Mouse (Mus musculus) kidney, postnatal 0 days (tissue): ENCODE results near the gene Slc5a4a. TPM values are rescaled to one million over a fixed set of nuclear protein-coding genes. Genes with fewer than 3 reads are reported as not detected.

ENCODE experiments used
- ATAC-seq: fragments of 200-750 bp; cut with Nextera tagmentation; replicated peaks from 2 replicates; pipeline ENCODE4 v1.8.0; 2017; ENCODE audit warnings: low read depth, moderate number of reproducible peaks, moderate TSS enrichment, moderate library complexity; ENCODE audit not compliant: low FRiP score
- DNase-seq: peaks from one replicate; pipeline ENCODE4 v3.0.0-alpha.2; 2016; ENCODE audit warnings: low spot score
- H3K27ac ChIP-seq: fragments of 300-500 bp; sonication (generic); 2 replicates; pipeline ENCODE4 v1.5.1; 2014; ENCODE audit warnings: mild to moderate bottlenecking
- H3K27me3 ChIP-seq: fragments of 300-500 bp; sonication (generic); 2 replicates; pipeline ENCODE4 v1.6.1; 2014; ENCODE audit warnings: low read length, mixed read lengths; ENCODE audit not compliant: insufficient read depth
- H3K36me3 ChIP-seq: fragments of 300-500 bp; sonication (generic); 2 replicates; pipeline ENCODE4 v1.6.1; 2014; ENCODE audit warnings: low read length, mixed read lengths; ENCODE audit not compliant: insufficient read depth
- H3K4me1 ChIP-seq: fragments of 300-500 bp; sonication (generic); replicated peaks from 2 replicates; pipeline ENCODE4 v1.6.1; 2014; ENCODE audit warnings: antibody characterized with exemption, low read length, mixed read lengths; ENCODE audit not compliant: insufficient read depth
- H3K4me2 ChIP-seq: fragments of 300-500 bp; sonication (generic); 2 replicates; pipeline ENCODE4 v1.6.1; 2014; ENCODE audit warnings: mild to moderate bottlenecking, low read length, moderate library complexity, mixed read lengths
- H3K4me3 ChIP-seq: fragments of 300-500 bp; sonication (generic); replicated peaks from 2 replicates; pipeline ENCODE4 v1.5.1; 2014; ENCODE audit warnings: low read depth, low read length
- H3K9ac ChIP-seq: fragments of 300-500 bp; sonication (generic); 2 replicates; pipeline ENCODE4 v1.6.1; 2014; ENCODE audit warnings: low read depth, low read length
- H3K9me3 ChIP-seq: fragments of 300-500 bp; sonication (generic); replicated peaks from 2 replicates; pipeline ENCODE4 v1.6.1; 2016; ENCODE audit warnings: low read length, inconsistent platforms, mixed read lengths
- CTCF ChIP-seq: IDR thresholded peaks from 2 replicates; pipeline ENCODE4 v1.5.1; 2016; ENCODE audit warnings: antibody characterized with exemption, low read depth, mild to moderate bottlenecking, moderate library complexity
- WGBS: fragments of 180-500 bp; shearing (Covaris S2); extraction: QIAGEN DNeasy Blood & Tissue Kit; methylation state at CpG from one replicate; pipeline ENCODE4 v1.1.7; 2014; 5-methylcytosine and 5-hydroxymethylcytosine counted together
- polyA plus RNA-seq: library from polyadenylated mRNA; unstranded; fragments of >200 nt; fragmentation: Nextera tagmentation; extraction: Ambion mirVana; gene quantifications from 2 replicates; pipeline ENCODE4 v1.2.1, GENCODE M21; 2015

Slc5a4a gene
- polyA plus RNA-seq, 1 experiment from 2014 or later, result not detected

DNA sequence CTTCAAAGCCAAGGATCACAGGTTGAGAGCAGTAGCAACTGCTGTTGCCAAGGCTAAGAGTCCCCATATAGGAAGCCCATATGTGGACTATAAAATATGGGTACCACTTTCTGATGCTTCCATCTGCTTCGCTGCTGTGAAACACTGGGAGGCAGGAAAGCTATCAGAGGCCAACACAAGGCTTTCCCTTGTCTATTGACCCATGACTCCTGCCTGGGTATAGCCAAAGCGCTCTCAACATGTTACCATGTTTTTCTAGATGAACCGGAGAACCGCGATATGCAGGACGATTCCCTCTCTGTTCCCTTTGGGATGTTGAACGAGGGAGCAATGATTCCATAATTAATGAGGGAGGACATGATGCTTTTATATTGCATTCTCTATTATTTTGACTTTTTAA lies 63.6 kb downstream of the Slc5a4a start:
- WGBS, result 96% methylated on average over 7 of the region's 7 CpGs
- H3K4me1 ChIP-seq, result no peaks in the 10 kb centered on the region

DNA sequence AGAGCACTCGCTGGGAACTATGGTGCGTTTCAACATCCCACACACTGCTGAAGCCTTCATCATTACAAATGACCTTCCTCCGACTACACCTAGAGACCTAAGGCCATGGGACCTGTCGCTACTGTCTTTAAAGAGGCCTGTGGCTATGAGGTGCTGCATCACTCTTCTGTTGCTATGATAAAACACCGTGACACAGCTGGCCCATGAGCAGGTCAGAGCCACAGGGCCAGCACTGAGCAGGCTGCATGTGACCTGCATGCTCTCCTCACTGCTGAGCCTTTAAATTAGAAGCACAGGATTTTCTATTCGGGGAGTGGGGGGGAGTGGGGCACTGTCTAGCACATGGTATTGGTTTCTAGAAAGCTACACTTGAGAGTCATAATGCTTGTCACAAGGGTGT lies 64.9 kb downstream of the Slc5a4a start:
- Histone ChIP-seq H3K4me1 (no peaks in the 10 kb centered on the region), H3K9me3 (no peaks in the 10 kb centered on the region; the same call in 1 of the 2 replicates), H3K9ac (no peak overlapping the region), H3K27me3 (no peaks in the 10 kb centered on the region), H3K36me3 (peaks cover 42% of the 10 kb centered on the region), H3K4me3 (no peak overlapping the region), H3K27ac (no peak overlapping the region), H3K4me2 (no peak overlapping the region)
- DNase-seq, result no peak
- 93% methylated on average over 6 of the region's 6 CpGs for WGBS
- TF ChIP-seq CTCF, result no peak
- ATAC-seq, result no peak

More for the DNA sequence above, 63.6 kb downstream of the Slc5a4a start:
- H3K9me3 ChIP-seq, result no peaks in the 10 kb centered on the region; the same call in 1 of the 2 replicates
- no peak overlapping the region for H3K27ac ChIP-seq
- H3K27me3 ChIP-seq, result no peaks in the 10 kb centered on the region
- DNase-seq (no peak), ATAC-seq (no peak)
- peaks cover 36% of the 10 kb centered on the region for H3K36me3 ChIP-seq
- H3K4me2 ChIP-seq, result no peak overlapping the region
- no peak for TF ChIP-seq CTCF
- no peak overlapping the region for H3K4me3 ChIP-seq
- no peak overlapping the region for H3K9ac ChIP-seq

DNA sequence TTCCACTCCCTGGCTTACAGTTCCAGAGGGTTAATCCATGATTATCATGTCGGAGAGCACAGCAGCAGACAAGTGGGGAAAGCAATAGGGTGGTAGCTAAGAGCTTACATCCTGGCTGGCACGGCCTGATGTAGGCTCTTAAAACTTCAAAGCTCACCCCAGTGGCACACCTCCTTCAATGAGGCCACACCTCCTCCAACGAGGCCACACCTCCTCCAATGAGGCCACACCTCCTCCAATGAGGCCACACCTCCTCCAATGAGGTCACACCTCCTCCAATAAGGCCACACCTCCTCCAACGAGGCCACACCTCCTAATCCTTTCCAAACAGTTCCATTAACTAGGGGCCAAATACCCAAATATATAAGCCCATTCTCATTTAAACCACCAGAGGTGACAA lies 66.9 kb downstream of the Slc5a4a start:
- no peak overlapping the region for H3K4me2 ChIP-seq
- H3K36me3 ChIP-seq, result peaks cover 38% of the 10 kb centered on the region
- no peaks in the 10 kb centered on the region for H3K27me3 ChIP-seq
- WGBS, result 90% methylated on average over 4 of the region's 4 CpGs
- ATAC-seq, result no peak
- H3K9me3 ChIP-seq, result no peaks in the 10 kb centered on the region; the same call in 1 of the 2 replicates
- no peak overlapping the region for H3K4me3 ChIP-seq
- no peaks in the 10 kb centered on the region for H3K4me1 ChIP-seq
- H3K9ac ChIP-seq, result no peak overlapping the region
- DNase-seq, result no peak
- no peak for TF ChIP-seq CTCF
- H3K27ac ChIP-seq, result no peak overlapping the region

DNA sequence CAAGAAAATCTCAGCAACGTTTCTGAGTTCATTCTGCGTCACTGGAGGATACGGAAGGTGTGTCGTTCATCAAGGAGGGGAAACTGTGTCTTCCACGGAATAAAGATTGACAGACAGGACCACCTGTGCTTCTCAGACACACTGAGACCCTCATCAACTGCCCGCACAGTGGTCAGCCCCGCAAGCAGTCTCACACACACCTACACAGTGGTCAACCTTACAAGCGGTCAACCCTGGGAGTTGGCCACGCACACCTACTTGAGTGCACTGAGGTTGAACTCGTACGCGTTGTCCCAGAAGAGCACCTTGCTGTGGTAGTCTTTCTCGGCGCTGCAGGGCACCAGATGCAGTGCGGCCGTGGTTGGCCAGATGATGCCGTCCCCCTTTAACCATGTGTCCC lies 69.8 kb downstream of the Slc5a4a start:
- peaks cover 41% of the 10 kb centered on the region for H3K36me3 ChIP-seq
- WGBS, result 98% methylated on average over 17 of the region's 17 CpGs
- no peak overlapping the region for H3K4me2 ChIP-seq
- no peaks in the 10 kb centered on the region; the same call in 1 of the 2 replicates for H3K9me3 ChIP-seq
- no peaks in the 10 kb centered on the region for H3K4me1 ChIP-seq
- ATAC-seq (no peak), DNase-seq (no peak)
- H3K4me3 ChIP-seq, result no peak overlapping the region
- TF ChIP-seq CTCF, result no peak
- no peak overlapping the region for H3K9ac ChIP-seq
- H3K27ac ChIP-seq, result no peak overlapping the region
- no peaks in the 10 kb centered on the region for H3K27me3 ChIP-seq

DNA sequence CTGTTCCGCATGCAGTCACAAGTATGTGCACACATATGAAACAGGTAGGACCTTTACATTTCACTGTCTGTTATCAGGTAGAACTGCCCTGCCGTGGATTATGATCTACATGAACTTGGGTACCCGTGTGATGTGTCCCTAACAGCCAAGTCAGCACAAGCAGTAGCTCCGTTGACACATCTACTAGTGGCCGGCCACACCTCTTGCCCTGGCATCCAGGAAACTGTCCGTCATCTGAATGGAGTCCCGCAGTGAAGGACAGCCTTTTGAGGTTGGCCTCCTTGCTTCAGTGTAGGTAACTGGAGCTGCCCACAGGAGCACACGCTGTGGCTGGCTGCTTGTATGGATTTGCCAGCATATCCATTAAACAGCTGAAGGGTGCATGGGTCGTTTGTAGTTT lies 71.0 kb downstream of the Slc5a4a start:
- H3K27me3 ChIP-seq, result no peaks in the 10 kb centered on the region
- no peaks in the 10 kb centered on the region for H3K4me1 ChIP-seq
- no peak overlapping the region for H3K27ac ChIP-seq
- peaks cover 47% of the 10 kb centered on the region for H3K36me3 ChIP-seq
- DNase-seq (no peak), ATAC-seq (no peak)
- 78% methylated on average over 9 of the region's 9 CpGs for WGBS
- H3K9me3 ChIP-seq, result no peaks in the 10 kb centered on the region; the same call in 1 of the 2 replicates
- no peak overlapping the region for H3K9ac ChIP-seq
- TF ChIP-seq CTCF, result no peak
- no peak overlapping the region for H3K4me2 ChIP-seq
- no peak overlapping the region for H3K4me3 ChIP-seq

DNA sequence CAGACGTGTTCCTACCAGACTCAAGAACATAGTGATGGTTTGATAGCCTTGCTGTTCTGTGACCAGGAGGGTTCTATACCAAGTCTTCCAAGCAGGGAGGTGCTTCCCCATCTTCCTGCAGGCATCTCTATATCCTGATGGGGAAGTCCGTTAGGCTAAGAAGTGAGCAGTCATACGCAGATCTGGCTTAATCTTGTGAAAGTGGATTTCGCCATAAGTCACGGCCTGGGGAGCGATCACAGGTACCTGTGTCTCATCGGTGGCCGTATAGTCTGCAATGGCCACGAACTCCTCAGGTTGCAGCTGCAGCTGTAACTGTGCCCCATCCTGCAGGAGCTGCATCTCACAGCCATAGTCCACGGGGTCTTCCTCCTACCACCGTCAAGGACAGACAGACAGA lies 78.7 kb downstream of the Slc5a4a start:
- no peaks in the 10 kb centered on the region for H3K4me1 ChIP-seq
- 95% methylated on average over 11 of the region's 11 CpGs for WGBS
- no peak for TF ChIP-seq CTCF
- no peaks in the 10 kb centered on the region for H3K9me3 ChIP-seq
- DNase-seq (no peak), ATAC-seq (no peak)
- H3K27me3 ChIP-seq, result no peaks in the 10 kb centered on the region
- no peak overlapping the region for H3K4me3 ChIP-seq
- no peak overlapping the region for H3K9ac ChIP-seq
- no peak overlapping the region for H3K4me2 ChIP-seq
- peaks cover 22% of the 10 kb centered on the region; the same call in 1 of the 2 replicates for H3K36me3 ChIP-seq
- H3K27ac ChIP-seq, result no peak overlapping the region

DNA sequence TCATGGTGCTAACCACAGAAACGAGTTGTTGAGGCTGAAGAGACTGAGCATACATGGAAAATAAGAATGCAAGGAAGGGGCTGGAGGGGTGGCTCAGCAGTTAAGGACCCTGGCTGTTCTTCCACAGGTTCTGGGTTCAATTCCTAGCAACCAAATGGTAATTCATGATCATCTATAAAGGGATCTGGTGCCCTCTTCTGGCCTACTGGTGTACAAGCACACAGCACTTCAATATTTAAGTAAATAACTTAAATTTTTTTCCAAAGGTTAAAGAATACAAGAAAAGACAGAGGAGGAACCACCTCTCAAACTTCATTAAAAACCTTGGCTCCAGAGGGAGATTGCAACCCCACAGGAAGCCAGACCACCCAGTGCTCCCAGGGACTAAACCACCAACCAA lies 82.4 kb downstream of the Slc5a4a start:
- TF ChIP-seq CTCF, result peak; percentile 59

More for the DNA sequence above, 82.4 kb downstream of the Slc5a4a start:
- no peak overlapping the region for H3K27ac ChIP-seq
- no peak for ATAC-seq
- H3K27me3 ChIP-seq, result no peaks in the 10 kb centered on the region
- no peak overlapping the region for H3K4me3 ChIP-seq
- no peaks in the 10 kb centered on the region for H3K36me3 ChIP-seq
- H3K4me2 ChIP-seq, result no peak overlapping the region
- no peaks in the 10 kb centered on the region for H3K9me3 ChIP-seq
- H3K9ac ChIP-seq, result no peak overlapping the region
- WGBS, result 85% methylated on average over 1 of the region's 1 CpGs
- peak; percentile 32 for DNase-seq
- no peaks in the 10 kb centered on the region for H3K4me1 ChIP-seq
